Mouse (Mus musculus) CH12.LX (cell line): ENCODE results near the gene Ahnak. TPM values are rescaled to one million over a fixed set of nuclear protein-coding genes. Genes with fewer than 3 reads are reported as not detected.
"Not testable (repeated sequence)": the region's sequence is repeated elsewhere in the genome, so short reads cannot be mapped to it uniquely, and the experiment has no call there.

ENCODE experiments used
- DNase-seq: peaks from one replicate; pipeline ENCODE4 v3.0.0-alpha.2; 2013; ENCODE audit errors: extremely low read depth
- H3K27ac ChIP-seq: 2 replicates; pipeline ENCODE4 v1.5.1; 2012; ENCODE audit warnings: low read depth, mild to moderate bottlenecking, control low read depth, moderate library complexity; ENCODE audit not compliant: insufficient read depth
- H3K27me3 ChIP-seq: replicated peaks from 2 replicates; pipeline ENCODE3; 2012; ENCODE audit warnings: inconsistent platforms
- H3K36me3 ChIP-seq, 2 experiments: replicated peaks in 1 of 2; 2 replicates each; pipeline versions ENCODE3 to v1.6.1; 2012; ENCODE audit warnings: inconsistent platforms in 1 of 2, low read length in 1 of 2, mild to moderate bottlenecking in 1 of 2, mixed read lengths in 1 of 2, moderate library complexity in 1 of 2; ENCODE audit not compliant: control insufficient read depth in 1 of 2, insufficient read depth in 1 of 2
- H3K4me1 ChIP-seq, 2 experiments: 2 replicates each; pipeline ENCODE4 v1.6.1; 2012; ENCODE audit warnings: inconsistent platforms in 1 of 2, moderate library complexity in 1 of 2; ENCODE audit not compliant: insufficient read depth in 2 of 2, control insufficient read depth in 1 of 2
- H3K4me2 ChIP-seq: 2 replicates; pipeline ENCODE4 v1.6.1; 2012; ENCODE audit warnings: low read depth, mild to moderate bottlenecking, control low read depth; ENCODE audit not compliant: poor library complexity, insufficient read depth, severe bottlenecking
- H3K4me3 ChIP-seq, 3 experiments: fragments of 150-350 bp in 1 of 3; sonication (generic) in 1 of 3; replicated peaks in 1 of 3; 2 replicates each; pipeline versions ENCODE3 to v1.5.1; 2011 to 2012; ENCODE audit warnings: low read depth in 2 of 3, low read length in 2 of 3, mild to moderate bottlenecking in 2 of 3, moderate library complexity in 2 of 3, control low read depth in 1 of 3, improper control_type of control experiment in 1 of 3, inconsistent platforms in 1 of 3, mixed read lengths in 1 of 3; ENCODE audit not compliant: poor library complexity in 1 of 3
- H3K79me2 ChIP-seq: replicated peaks from 2 replicates; pipeline ENCODE4 v1.6.1; 2012; ENCODE audit warnings: mild to moderate bottlenecking, moderate library complexity; ENCODE audit not compliant: control insufficient read depth, poor library complexity, insufficient read depth, severe bottlenecking; ENCODE audit errors: extremely low read depth
- H3K9ac ChIP-seq: 2 replicates; pipeline ENCODE4 v1.6.1; 2012; ENCODE audit warnings: low read depth, mild to moderate bottlenecking, control low read depth, moderate library complexity; ENCODE audit not compliant: insufficient read depth
- H3K9me3 ChIP-seq: replicated peaks from 2 replicates; pipeline ENCODE3; 2012; ENCODE audit warnings: low read length, inconsistent platforms, mixed read lengths
- BHLHE40 ChIP-seq: IDR thresholded peaks from 2 replicates; pipeline ENCODE4 v1.6.1; 2011; ENCODE audit warnings: mild to moderate bottlenecking, low read depth, low read length, improper control_type of control experiment
- CHD1 ChIP-seq: IDR thresholded peaks from 2 replicates; pipeline ENCODE4 v1.6.1; 2012; ENCODE audit warnings: low read depth, low read length, improper control_type of control experiment, inconsistent platforms
- E2F4 ChIP-seq: IDR thresholded peaks from 2 replicates; pipeline ENCODE4 v1.6.1; 2011; ENCODE audit warnings: low read depth, low read length, improper control_type of control experiment; ENCODE audit not compliant: insufficient replicate concordance
- MEF2A ChIP-seq: IDR thresholded peaks from 2 replicates; pipeline ENCODE4 v1.6.1; 2014; ENCODE audit warnings: low read depth, mild to moderate bottlenecking, inconsistent platforms, low read length, improper control_type of control experiment, borderline replicate concordance
- MXI1 ChIP-seq: IDR thresholded peaks from 2 replicates; pipeline ENCODE4 v1.6.1; 2011; ENCODE audit warnings: mild to moderate bottlenecking, low read depth, low read length, improper control_type of control experiment
- MYC ChIP-seq: IDR thresholded peaks from 2 replicates; pipeline ENCODE4 v1.6.1; 2011; ENCODE audit warnings: low read depth, mild to moderate bottlenecking, improper control_type of control experiment, low read length
- NELFE ChIP-seq: IDR thresholded peaks from 2 replicates; pipeline ENCODE4 v1.6.1; 2011; ENCODE audit warnings: low read depth, low read length, improper control_type of control experiment
- POLR2AphosphoS2 ChIP-seq: IDR thresholded peaks from 2 replicates; pipeline ENCODE4 v1.6.1; 2011; ENCODE audit warnings: low read depth, low read length, improper control_type of control experiment
- TBP ChIP-seq: conservative IDR thresholded peaks from 2 replicates; pipeline ENCODE4 v1.6.1; 2011; ENCODE audit warnings: low read depth, low read length, improper control_type of control experiment
- USF2 ChIP-seq: conservative IDR thresholded peaks from 2 replicates; pipeline ENCODE4 v1.6.1; 2011; ENCODE audit warnings: low read depth, low read length, improper control_type of control experiment
- ZC3H11A ChIP-seq: IDR thresholded peaks from 2 replicates; pipeline ENCODE4 v1.6.1; 2012; ENCODE audit warnings: low read depth, mild to moderate bottlenecking, inconsistent platforms, low read length, improper control_type of control experiment
- dilution Hi-C: fragments of 300-500 bp; cut with MboI; formaldehyde crosslinking; loops from 2 replicates; pipeline ENCODE4 v1.14.3; 2020; ENCODE audit warnings: low sequenced_read_pairs; ENCODE audit not compliant: extremely low pct_unique_long_range_greater_than_20kb, extremely low pct_ligation_motif_present
- in situ Hi-C: fragments of 300-500 bp; cut with MboI; formaldehyde crosslinking; loops from 3 replicates; pipeline ENCODE4 v1.14.3; 2019; ENCODE audit warnings: low sequenced_read_pairs, low pct_ligation_motif_present, low pct_unique_long_range_greater_than_20kb, mixed read lengths
- polyA plus RNA-seq: library from polyadenylated mRNA; unstranded; fragments of >175 nt; gene quantifications from 2 replicates; pipeline ENCODE4 v1.2.1, GENCODE M21; 2012; ENCODE audit warnings: low read depth; ENCODE audit not compliant: insufficient read length
- total RNA-seq, 2 experiments: library from RNA; depleted of rRNA; stranded (reverse); fragments of 300-350 nt in 1 of 2; fragments of >200 nt in 1 of 2; gene quantifications; 2 replicates each; pipeline ENCODE4 v1.2.3; 2012 to 2014

The Ahnak gene
- total and polyA plus RNA-seq, 3 experiments: 1.7 to 21.7 (median 1.8) TPM

GRCm38 (mm10) chr19:8966590-8967372 is 22.3 kb upstream of the Ahnak start, which contains the start of gene Eef1g (continued):
- TF ChIP-seq ZC3H11A (no peak), USF2 (0 out of 2 replicates have a peak, but pooled peaks have one; percentile 15), MYC (0 out of 2 replicates have a peak, but pooled peaks have one; percentile 86), MEF2A (no peak), BHLHE40 (peak; percentile 27)

DNA sequence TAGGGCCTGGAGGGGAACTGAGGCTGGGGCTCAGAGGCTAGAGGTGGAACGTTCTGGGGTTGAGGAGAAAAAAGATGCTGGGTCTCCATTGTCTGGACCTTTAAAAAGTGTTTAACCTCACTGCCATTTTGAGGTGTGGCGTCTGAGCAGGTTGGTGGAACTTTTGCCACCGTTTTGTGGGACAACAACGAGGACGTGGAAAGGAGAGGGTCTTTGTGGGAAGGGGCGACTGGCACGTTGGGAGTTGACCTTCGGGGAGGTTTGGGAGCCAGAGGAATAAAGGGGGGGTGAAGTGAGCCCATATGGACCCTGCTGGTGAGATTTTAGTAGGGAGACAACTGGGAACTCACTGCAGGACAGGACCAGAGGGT is 21.7 kb upstream of the Ahnak start:
- peaks cover 67 to 82% of the 10 kb centered on the region in 2 experiments for H3K36me3 ChIP-seq
- peak overlapping the region; percentile 76 to 99 (median 94) for H3K4me3 ChIP-seq
- DNase-seq: no peak
- H3K9ac ChIP-seq: peak overlapping the region; percentile 98
- H3K27me3 ChIP-seq: no peaks in the 10 kb centered on the region
- H3K4me1 ChIP-seq: peaks cover 10 to 52% of the 10 kb centered on the region in 2 experiments
- no peaks in the 10 kb centered on the region for H3K9me3 ChIP-seq
- H3K27ac ChIP-seq: peak overlapping the region; percentile 52; the same call in 1 of the 2 replicates
- in situ Hi-C loops: no loop called here
- TF ChIP-seq CHD1 (no peak), E2F4 (no peak), TBP (no peak), POLR2AphosphoS2 (peak; percentile 27)
- dilution Hi-C loops: no loop called here
- H3K79me2 ChIP-seq: peaks cover 59% of the 10 kb centered on the region
- peak overlapping the region; percentile 91 for H3K4me2 ChIP-seq

GRCm38 (mm10) chr19:8967893-8968292 is 21.2 kb upstream of the Ahnak start:
- H3K27me3 ChIP-seq: no peaks in the 10 kb centered on the region
- H3K4me1 ChIP-seq: peaks cover 10 to 58% of the 10 kb centered on the region in 2 experiments
- peak overlapping the region; percentile 15; the same call in 1 of the 2 replicates for H3K27ac ChIP-seq
- peak overlapping the region; percentile 91 for H3K4me2 ChIP-seq
- peak; percentile 18; the same call in 1 of the 2 replicates for TF ChIP-seq MXI1
- TF ChIP-seq NELFE: no peak
- TF ChIP-seq MYC: peak; percentile 66; the same call in 1 of the 2 replicates
- peaks cover 61% of the 10 kb centered on the region for H3K79me2 ChIP-seq
- dilution Hi-C loops (no loop called here), in situ Hi-C loops (no loop called here)
- DNase-seq: no peak
- no peaks in the 10 kb centered on the region for H3K9me3 ChIP-seq
- H3K36me3 ChIP-seq: peaks cover 67 to 82% of the 10 kb centered on the region in 2 experiments
- peak overlapping the region; percentile 98 for H3K9ac ChIP-seq
- peak overlapping the region; percentile 76 to 99 (median 94) for H3K4me3 ChIP-seq

- dilution Hi-C loops, H3K27ac ChIP-seq, H3K9me3 ChIP-seq, in situ Hi-C loops, H3K27me3 ChIP-seq, DNase-seq, H3K4me3 ChIP-seq, H3K4me2 ChIP-seq, H3K9ac ChIP-seq: not testable (repeated sequence)
- H3K79me2 ChIP-seq: peaks cover 70% of the 10 kb centered on the region
- peaks cover 77 to 93% of the 10 kb centered on the region in 2 experiments for H3K36me3 ChIP-seq
- H3K4me1 ChIP-seq: peaks cover 6 to 83% of the 10 kb centered on the region in 2 experiments; a peak in 3 of 4 replicates
Observed at GRCm38 (mm10) chr19:8972491-8972890, 16.6 kb upstream of the Ahnak start.
